Mouse (Mus musculus) urinary bladder, postnatal 14 days (tissue): ENCODE data around the gene Tnr.

Source experiments
- DNase-seq: peaks from one replicate; pipeline ENCODE4 v3.0.0; 2021; ENCODE audit warnings: low spot score

Tnr gene

GRCm38 (mm10) chr1:159796021-159796420 lies 272.5 kb downstream of the Tnr start:
- DNase-seq, result no peak

- no peak for DNase-seq
These were observed 276.8 kb downstream of the Tnr start for GRCm38 (mm10) chr1:159800366-159800765.

GRCm38 (mm10) chr1:159801753-159802152 lies 278.2 kb downstream of the Tnr start:
- DNase-seq, result no peak

- no peak for DNase-seq
These were observed 280.1 kb downstream of the Tnr start for GRCm38 (mm10) chr1:159803711-159804110.

GRCm38 (mm10) chr1:159809493-159809892 lies 285.9 kb downstream of the Tnr start:
- DNase-seq, result no peak

- DNase-seq, result no peak
These were observed 288.2 kb downstream of the Tnr start for GRCm38 (mm10) chr1:159811805-159812204.

- DNase-seq, result no peak
These were observed 289.3 kb downstream of the Tnr start for GRCm38 (mm10) chr1:159812820-159813411.

- DNase-seq, result no peak
These were observed 290.8 kb downstream of the Tnr start for GRCm38 (mm10) chr1:159814348-159814747.

- no peak for DNase-seq
These were observed 293.2 kb downstream of the Tnr start for GRCm38 (mm10) chr1:159816614-159817371.

GRCm38 (mm10) chr1:159819511-159819910 lies 295.9 kb downstream of the Tnr start:
- DNase-seq, result no peak

GRCm38 (mm10) chr1:159822416-159822815 lies 298.8 kb downstream of the Tnr start:
- DNase-seq, result no peak

- no peak for DNase-seq
These were observed 305.0 kb downstream of the Tnr start for GRCm38 (mm10) chr1:159828531-159828930.

GRCm38 (mm10) chr1:159833165-159833564 lies 309.6 kb downstream of the Tnr start:
- no peak for DNase-seq

GRCm38 (mm10) chr1:159833646-159834338 lies 310.2 kb downstream of the Tnr start:
- DNase-seq, result no peak

GRCm38 (mm10) chr1:159835126-159835525 lies 311.6 kb downstream of the Tnr start:
- DNase-seq, result no peak

- no peak for DNase-seq
These were observed 316.8 kb downstream of the Tnr start for GRCm38 (mm10) chr1:159840337-159840736.

GRCm38 (mm10) chr1:159842876-159843275 lies 319.3 kb downstream of the Tnr start:
- no peak for DNase-seq

- no peak for DNase-seq
These were observed 328.5 kb downstream of the Tnr start for GRCm38 (mm10) chr1:159852088-159852487.

- DNase-seq, result no peak
These were observed 330.7 kb downstream of the Tnr start for GRCm38 (mm10) chr1:159854261-159854660.

GRCm38 (mm10) chr1:159861782-159862474 lies 338.4 kb downstream of the Tnr start:
- no peak for DNase-seq

- no peak for DNase-seq
These were observed 342.1 kb downstream of the Tnr start for GRCm38 (mm10) chr1:159865696-159866095.

- DNase-seq, result no peak
These were observed 346.3 kb downstream of the Tnr start for GRCm38 (mm10) chr1:159869619-159870441.
